Mouse (Mus musculus) liver, postnatal 0 days (tissue): Measurements from ENCODE around the gene Hgfac.

ENCODE experiments used
- CTCF ChIP-seq: sonication (generic); IDR thresholded peaks from 2 replicates; pipeline ENCODE4 v1.5.1; 2016; ENCODE audit warnings: antibody characterized with exemption, low read depth
- EP300 ChIP-seq: IDR thresholded peaks from 2 replicates; pipeline ENCODE4 v1.6.1; 2016; ENCODE audit warnings: antibody characterized with exemption, low read depth, mild to moderate bottlenecking

DNA sequence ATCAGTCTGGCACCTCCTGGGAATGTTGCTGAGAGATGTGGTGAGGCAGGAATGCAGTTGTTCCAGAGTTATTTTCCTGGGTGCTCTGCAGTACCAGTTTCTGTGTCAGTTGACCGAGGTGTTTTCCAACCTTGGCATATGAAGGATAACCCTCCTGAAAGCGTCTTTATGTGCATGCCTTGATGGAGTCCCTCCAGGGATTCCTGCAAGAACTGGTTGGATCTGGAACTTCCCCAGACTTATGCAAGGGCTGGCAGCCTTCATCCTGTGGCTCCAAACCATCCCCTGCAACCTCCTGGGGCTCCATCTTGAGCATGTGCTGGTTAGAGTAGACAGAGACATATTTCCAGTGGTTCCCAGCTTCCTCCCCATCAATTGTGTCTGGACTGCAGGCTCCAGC, 36.5 kb upstream of the Hgfac start:
- TF ChIP-seq CTCF, result no peak
- TF ChIP-seq EP300, result no peak
